Mouse (Mus musculus): ENCODE data around the gene Ifitm5. TPM values are rescaled to one million over a fixed set of nuclear protein-coding genes. Genes with fewer than 3 reads are reported as not detected.

Gene Ifitm5
- polyA plus RNA-seq, 1 experiment from 2014 or later, result 6.6 TPM

DNA sequence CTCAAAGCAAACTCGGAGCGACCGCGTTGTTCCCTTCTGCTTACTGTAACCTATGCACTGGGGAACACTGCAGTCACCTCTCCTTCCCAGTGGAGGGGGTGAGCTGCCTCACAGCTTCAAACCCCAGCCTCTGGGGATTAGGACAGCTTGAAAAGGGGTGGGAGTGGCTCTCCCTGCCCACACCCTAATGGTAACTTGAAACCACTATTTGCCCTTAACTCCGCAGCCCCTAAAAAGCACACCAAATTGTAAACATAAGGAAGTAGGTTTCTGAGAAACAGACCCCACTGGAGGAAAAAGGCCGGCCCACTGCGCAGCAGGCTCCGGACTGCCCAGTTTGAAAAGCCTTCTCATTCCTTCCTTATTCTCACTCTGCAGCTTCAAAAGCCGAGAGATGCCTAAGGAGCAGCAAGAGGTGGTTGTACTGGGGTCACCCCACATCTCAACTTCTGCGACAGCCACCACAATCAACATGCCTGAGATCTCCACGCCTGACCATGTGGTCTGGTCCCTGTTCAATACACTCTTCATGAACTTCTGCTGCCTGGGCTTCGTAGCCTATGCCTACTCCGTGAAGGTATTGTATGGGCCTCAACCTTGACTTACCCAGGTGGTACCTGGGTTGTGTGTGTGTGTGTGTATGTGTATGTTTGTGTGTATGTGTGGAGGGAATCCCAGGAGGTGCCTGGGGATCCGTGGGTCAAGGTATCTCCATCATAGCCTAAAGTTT, 17.9 kb upstream of the Ifitm5 start:
- peak overlapping the region; percentile 51; the same call in 1 of the 2 replicates for H3K27ac ChIP-seq (ENCODE audit: low read length)
- ATAC-seq (ENCODE audit: low read depth), result peak; percentile 70

DNA sequence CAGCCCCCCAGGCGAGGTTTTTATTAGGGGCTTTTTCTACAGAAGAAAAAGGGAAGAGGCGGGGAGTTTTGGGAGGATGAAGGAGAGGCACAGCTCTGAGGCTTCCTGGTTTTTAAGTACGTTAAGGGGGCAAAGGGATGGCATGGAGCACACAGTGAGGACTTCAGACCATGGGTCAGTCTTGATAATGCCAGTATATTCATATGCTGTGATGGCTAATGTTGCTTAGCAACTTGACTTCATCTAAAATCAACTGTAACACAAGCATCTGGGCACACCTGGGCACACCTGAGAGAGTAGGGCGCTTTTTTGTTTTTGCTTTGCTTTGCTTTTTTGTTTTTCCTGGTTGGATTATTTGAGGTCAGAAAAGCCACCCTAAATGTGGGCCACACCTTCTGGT, 16.8 kb upstream of the Ifitm5 start, which contains the start of gene Ifitm1:
TSS of gene Ifitm1 (plus strand) at position 301 of the 400 bp plus-strand sequence.
- Histone ChIP-seq H3K4me3 (ENCODE audit: low read length) (no peak within 1 kb of the TSS; the same call in 1 of the 2 replicates), H3K9me3 (ENCODE audit: control insufficient read depth, low read length) (no peaks in the 10 kb centered on the region), H3K36me3 (ENCODE audit: control insufficient read depth, insufficient read depth, low read length) (no peaks in the 10 kb centered on the region), H3K27ac (ENCODE audit: low read length) (peak within 1 kb of the TSS; percentile 51; the same call in 1 of the 2 replicates), H3K4me1 (replicated peaks; ENCODE audit: control insufficient read depth, insufficient read depth, low read length) (peaks cover 13% of the 10 kb centered on the region), H3K27me3 (ENCODE audit: control insufficient read depth, insufficient read depth, low read depth, low read length) (no peaks in the 10 kb centered on the region), H3K4me2 (ENCODE audit: low read depth, low read length) (0 out of 2 replicates have a peak within 1 kb of the TSS, but pooled peaks have one; percentile 37), H3K9ac (ENCODE audit: low read length) (peak within 1 kb of the TSS; percentile 33; the same call in 1 of the 2 replicates)
- no peak for ATAC-seq (ENCODE audit: low read depth)
- WGBS, result 85% methylated on average over 4 of the region's 4 CpGs

More for the DNA sequence above, 17.9 kb upstream of the Ifitm5 start:
- Histone ChIP-seq H3K27me3 (ENCODE audit: control insufficient read depth, insufficient read depth, low read depth, low read length) (no peaks in the 10 kb centered on the region), H3K9me3 (ENCODE audit: control insufficient read depth, low read length) (no peaks in the 10 kb centered on the region), H3K4me1 (replicated peaks; ENCODE audit: control insufficient read depth, insufficient read depth, low read length) (peaks cover 13% of the 10 kb centered on the region), H3K36me3 (ENCODE audit: control insufficient read depth, insufficient read depth, low read length) (no peaks in the 10 kb centered on the region), H3K4me3 (ENCODE audit: low read length) (peak overlapping the region; percentile 5; the same call in 1 of the 2 replicates), H3K4me2 (ENCODE audit: low read depth, low read length) (peak overlapping the region; percentile 37), H3K9ac (ENCODE audit: low read length) (peak overlapping the region; percentile 33; the same call in 1 of the 2 replicates)
- WGBS, result 11% methylated on average over 14 of the region's 14 CpGs

DNA sequence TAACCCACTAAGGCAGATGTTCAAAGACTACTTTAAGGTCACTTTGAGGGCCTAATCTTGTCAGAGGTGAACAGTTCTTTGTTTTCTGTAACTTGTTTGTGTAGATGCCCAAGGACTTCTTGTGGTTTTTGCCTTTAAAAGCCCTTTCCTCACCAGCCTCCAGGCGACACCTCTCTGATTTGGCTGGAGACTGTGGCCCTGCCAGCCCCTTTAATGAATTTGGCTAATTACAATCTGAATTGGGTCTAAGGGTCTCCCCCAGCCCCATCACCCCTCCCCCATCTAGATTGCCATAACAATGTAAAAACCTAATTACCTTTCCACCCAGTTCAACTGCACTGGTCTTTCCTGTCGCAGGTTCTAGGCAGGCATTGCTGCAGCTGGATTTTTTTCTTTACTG, 12.6 kb upstream of the Ifitm5 start:
- WGBS, result 86% methylated on average over 2 of the region's 2 CpGs
- no peaks in the 10 kb centered on the region for H3K4me1 ChIP-seq (replicated peaks; ENCODE audit: control insufficient read depth, insufficient read depth, low read length)
- no peaks in the 10 kb centered on the region for H3K9me3 ChIP-seq (ENCODE audit: control insufficient read depth, low read length)
- no peak overlapping the region for H3K27ac ChIP-seq (ENCODE audit: low read length)
- no peak for ATAC-seq (ENCODE audit: low read depth)
- no peak overlapping the region for H3K9ac ChIP-seq (ENCODE audit: low read length)
- no peak overlapping the region for H3K4me3 ChIP-seq (ENCODE audit: low read length)
- no peak overlapping the region for H3K4me2 ChIP-seq (ENCODE audit: low read depth, low read length)
- H3K36me3 ChIP-seq (ENCODE audit: control insufficient read depth, insufficient read depth, low read length), result no peaks in the 10 kb centered on the region
- H3K27me3 ChIP-seq (ENCODE audit: control insufficient read depth, insufficient read depth, low read depth, low read length), result no peaks in the 10 kb centered on the region; the same call in 1 of the 2 replicates

DNA sequence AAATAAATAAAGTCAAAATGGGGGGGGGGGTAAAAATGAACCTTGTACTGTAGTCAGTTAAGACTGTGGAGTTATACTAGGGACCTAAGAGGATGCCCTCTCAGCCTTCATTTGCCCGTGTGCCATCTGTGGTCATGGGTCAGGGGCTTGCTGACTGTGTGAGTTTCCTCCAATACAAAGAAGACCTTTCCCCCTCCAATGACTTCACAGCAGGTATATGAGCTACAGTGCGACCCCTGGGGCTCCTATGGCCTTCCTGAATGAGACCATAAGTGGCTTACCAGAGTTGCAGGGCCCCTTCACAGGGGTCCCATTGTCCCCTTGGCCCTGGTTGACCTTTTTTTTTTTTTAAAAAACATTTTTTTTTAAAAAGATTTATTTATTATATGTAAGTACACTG, 11.3 kb upstream of the Ifitm5 start:
- Histone ChIP-seq H3K4me3 (ENCODE audit: low read length) (no peak overlapping the region), H3K4me1 (replicated peaks; ENCODE audit: control insufficient read depth, insufficient read depth, low read length) (peaks cover 3% of the 10 kb centered on the region), H3K36me3 (ENCODE audit: control insufficient read depth, insufficient read depth, low read length) (no peaks in the 10 kb centered on the region), H3K27me3 (ENCODE audit: control insufficient read depth, insufficient read depth, low read depth, low read length) (no peaks in the 10 kb centered on the region; the same call in 1 of the 2 replicates), H3K9ac (ENCODE audit: low read length) (no peak overlapping the region), H3K27ac (ENCODE audit: low read length) (no peak overlapping the region), H3K4me2 (ENCODE audit: low read depth, low read length) (no peak overlapping the region), H3K9me3 (ENCODE audit: control insufficient read depth, low read length) (no peaks in the 10 kb centered on the region)
- no peak for ATAC-seq (ENCODE audit: low read depth)
- WGBS, result 74% methylated on average over 2 of the region's 2 CpGs

DNA sequence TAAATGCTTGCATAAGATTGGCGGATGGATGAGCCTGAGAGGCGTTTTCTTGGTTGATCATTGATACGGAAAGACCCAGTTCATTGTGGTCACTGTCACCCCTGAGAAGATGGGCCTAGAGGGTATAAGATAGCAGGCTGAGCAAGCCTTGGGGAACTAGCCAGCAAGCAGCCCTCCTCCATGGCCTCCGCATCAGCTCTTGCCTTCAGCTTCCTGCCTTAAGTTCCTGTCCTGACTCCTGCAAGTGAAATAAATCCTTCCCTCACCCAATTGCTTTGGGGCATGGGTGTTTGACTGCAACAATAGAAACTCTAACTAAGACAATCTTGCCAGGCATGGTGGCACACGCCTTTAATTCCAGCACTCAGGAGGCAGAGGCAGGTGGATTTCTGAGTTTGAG, 9.9 kb upstream of the Ifitm5 start:
- Histone ChIP-seq H3K4me3 (ENCODE audit: low read length) (no peak overlapping the region), H3K9ac (ENCODE audit: low read length) (no peak overlapping the region), H3K27me3 (ENCODE audit: control insufficient read depth, insufficient read depth, low read depth, low read length) (no peaks in the 10 kb centered on the region; the same call in 1 of the 2 replicates), H3K4me2 (ENCODE audit: low read depth, low read length) (no peak overlapping the region), H3K4me1 (replicated peaks; ENCODE audit: control insufficient read depth, insufficient read depth, low read length) (peaks cover 8% of the 10 kb centered on the region), H3K27ac (ENCODE audit: low read length) (no peak overlapping the region), H3K9me3 (ENCODE audit: control insufficient read depth, low read length) (no peaks in the 10 kb centered on the region), H3K36me3 (ENCODE audit: control insufficient read depth, insufficient read depth, low read length) (no peaks in the 10 kb centered on the region)
- WGBS, result 80% methylated on average over 5 of the region's 5 CpGs
- ATAC-seq (ENCODE audit: low read depth), result no peak

DNA sequence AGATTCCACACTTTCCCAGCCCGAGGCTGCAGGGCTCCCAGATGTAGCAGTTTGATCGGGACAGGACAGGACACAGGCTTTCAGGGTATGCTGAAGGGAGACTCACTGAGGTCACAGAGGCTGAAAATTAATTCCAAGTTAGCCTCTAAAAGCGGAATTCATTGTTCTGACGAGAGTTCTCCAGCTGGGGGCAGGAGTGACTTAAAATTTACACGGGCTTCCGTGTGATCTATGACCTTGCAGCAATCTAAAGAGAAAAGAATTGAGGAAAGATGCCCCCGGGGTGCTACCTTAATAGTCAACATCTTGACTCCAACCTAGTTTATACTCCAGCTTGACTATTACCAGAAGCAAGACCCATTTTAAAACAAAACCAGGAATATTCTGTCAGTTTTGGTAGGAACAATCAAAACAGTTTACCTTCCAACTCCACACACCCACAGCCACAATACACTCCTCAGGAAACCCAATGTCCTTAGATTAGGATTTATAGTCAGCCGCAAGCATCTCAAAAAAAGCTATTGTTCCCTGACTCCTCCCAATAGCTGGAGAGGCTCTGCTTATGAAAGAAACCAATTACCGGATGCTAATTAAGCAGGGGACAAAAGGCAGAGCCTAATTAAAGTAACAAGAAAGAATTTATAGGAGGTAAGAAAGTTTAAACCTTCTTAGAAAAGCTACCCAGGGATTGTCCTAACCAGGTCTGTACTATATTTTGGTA, 9.2 kb upstream of the Ifitm5 start:
- no peak for ATAC-seq (ENCODE audit: low read depth)
- 0 out of 2 replicates have a peak overlapping the region, but pooled peaks have one; percentile 30 for H3K9ac ChIP-seq (ENCODE audit: low read length)
- H3K27me3 ChIP-seq (ENCODE audit: control insufficient read depth, insufficient read depth, low read depth, low read length), result no peaks in the 10 kb centered on the region; the same call in 1 of the 2 replicates
- H3K4me1 ChIP-seq (replicated peaks; ENCODE audit: control insufficient read depth, insufficient read depth, low read length), result peaks cover 10% of the 10 kb centered on the region
- no peaks in the 10 kb centered on the region for H3K36me3 ChIP-seq (ENCODE audit: control insufficient read depth, insufficient read depth, low read length)
- no peak overlapping the region for H3K27ac ChIP-seq (ENCODE audit: low read length)
- H3K4me2 ChIP-seq (ENCODE audit: low read depth, low read length), result no peak overlapping the region
- no peaks in the 10 kb centered on the region for H3K9me3 ChIP-seq (ENCODE audit: control insufficient read depth, low read length)
- no peak overlapping the region for H3K4me3 ChIP-seq (ENCODE audit: low read length)
- WGBS, result 17% methylated on average over 9 of the region's 9 CpGs

DNA sequence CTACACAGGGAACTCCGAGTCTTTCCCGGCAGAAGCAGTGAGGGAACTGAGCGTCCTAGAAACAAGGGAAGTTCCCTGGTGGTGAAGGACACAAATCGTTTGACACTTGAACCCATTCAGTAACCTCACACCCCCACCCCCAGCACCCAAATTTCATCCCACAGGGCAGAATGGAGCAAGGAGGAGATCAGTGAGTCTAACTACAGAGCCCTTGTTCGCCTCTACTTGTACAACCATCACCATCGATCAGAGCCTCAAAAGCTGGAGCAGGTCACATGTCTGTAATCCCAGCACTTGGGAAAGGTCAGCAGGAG, 6.4 kb upstream of the Ifitm5 start:
- H3K4me2 ChIP-seq (ENCODE audit: low read depth, low read length), result peak overlapping the region; percentile 73; the same call in 1 of the 2 replicates
- H3K27me3 ChIP-seq (ENCODE audit: control insufficient read depth, insufficient read depth, low read depth, low read length), result no peaks in the 10 kb centered on the region; the same call in 1 of the 2 replicates
- H3K9ac ChIP-seq (ENCODE audit: low read length), result peak overlapping the region; percentile 40
- ATAC-seq (ENCODE audit: low read depth), result no peak; the same call in 1 of the 2 replicates
- peak overlapping the region; percentile 99 for H3K27ac ChIP-seq (ENCODE audit: low read length)
- no peak overlapping the region for H3K4me3 ChIP-seq (ENCODE audit: low read length)
- H3K36me3 ChIP-seq (ENCODE audit: control insufficient read depth, insufficient read depth, low read length), result no peaks in the 10 kb centered on the region
- WGBS, result 25% methylated on average over 6 of the region's 6 CpGs
- no peaks in the 10 kb centered on the region for H3K9me3 ChIP-seq (ENCODE audit: control insufficient read depth, low read length)
- peaks cover 16% of the 10 kb centered on the region for H3K4me1 ChIP-seq (replicated peaks; ENCODE audit: control insufficient read depth, insufficient read depth, low read length)

DNA sequence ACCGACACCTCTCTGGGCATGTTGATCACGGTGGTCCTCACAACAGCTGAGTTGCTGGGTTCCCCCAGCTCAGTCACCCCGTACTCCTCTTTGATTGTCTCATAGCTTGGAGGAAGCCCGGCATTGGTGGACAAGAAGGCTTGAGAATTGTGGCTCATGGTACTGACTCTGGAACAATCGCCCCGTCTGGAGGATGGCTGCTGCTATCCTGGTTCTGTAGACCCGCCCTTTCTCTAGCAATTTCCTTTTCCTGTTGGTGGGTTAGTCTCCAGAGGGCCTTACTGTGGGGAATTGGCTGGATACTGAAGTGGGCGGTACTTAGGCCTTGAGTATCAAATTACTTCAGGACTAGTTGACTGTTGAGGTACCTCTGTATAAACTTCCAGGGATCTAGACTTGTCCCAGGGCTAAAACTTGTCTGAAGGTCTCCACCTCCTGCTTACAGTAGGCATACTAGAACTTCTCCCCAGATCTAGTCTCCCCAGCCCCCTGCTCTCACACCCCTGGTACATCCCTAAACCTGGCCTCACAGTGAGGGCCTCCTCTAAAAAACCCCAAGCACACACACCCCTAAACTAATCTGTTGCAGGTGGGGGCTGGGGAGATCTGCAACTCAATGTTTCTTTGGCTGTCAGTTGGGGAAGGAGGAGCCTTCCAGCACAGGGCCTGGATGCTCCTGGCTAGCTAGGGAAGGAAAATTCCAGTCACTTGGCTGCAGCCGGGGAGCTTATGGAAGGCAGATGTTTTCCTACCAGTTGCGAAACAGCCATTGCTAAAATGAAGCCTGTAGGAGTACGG, 5.9 kb upstream of the Ifitm5 start, which contains the start of the genes Gm45717 and Ifitm2:
TSS of gene Gm45717 (minus strand) at position 180 of the 798 bp plus-strand sequence.
TSS of gene Ifitm2 (minus strand) at position 230 of the 798 bp plus-strand sequence.
- no peaks in the 10 kb centered on the region; the same call in 1 of the 2 replicates for H3K27me3 ChIP-seq (ENCODE audit: control insufficient read depth, insufficient read depth, low read depth, low read length)
- H3K4me2 ChIP-seq (ENCODE audit: low read depth, low read length), result peak within 1 kb of the TSS; percentile 73
- no peaks in the 10 kb centered on the region for H3K36me3 ChIP-seq (ENCODE audit: control insufficient read depth, insufficient read depth, low read length)
- H3K27ac ChIP-seq (ENCODE audit: low read length), result peak within 1 kb of the TSS; percentile 99
- H3K4me3 ChIP-seq (ENCODE audit: low read length), result peak within 1 kb of the TSS; percentile 65
- H3K9me3 ChIP-seq (ENCODE audit: control insufficient read depth, low read length), result no peaks in the 10 kb centered on the region
- peak within 1 kb of the TSS; percentile 76 for H3K9ac ChIP-seq (ENCODE audit: low read length)
- peaks cover 20% of the 10 kb centered on the region for H3K4me1 ChIP-seq (replicated peaks; ENCODE audit: control insufficient read depth, insufficient read depth, low read length)
- 5% methylated on average over 11 of the region's 11 CpGs for WGBS
- ATAC-seq (ENCODE audit: low read depth), result peak; percentile 92

Data from lung, embryonic 16.5 days (tissue).